Mouse (Mus musculus) neural tube, embryonic 15.5 days (tissue): Measurements from ENCODE around the gene Foxp4. TPM values are rescaled to one million over a fixed set of nuclear protein-coding genes. Genes with fewer than 3 reads are reported as not detected.

Experiments used
- ATAC-seq: fragments of 200-750 bp; cut with Nextera tagmentation; 2 replicates; pipeline ENCODE4 v1.8.0; 2017; ENCODE audit warnings: mild to moderate bottlenecking, moderate TSS enrichment, moderate library complexity; ENCODE audit not compliant: low FRiP score
- H3K27ac ChIP-seq: fragments of 300-500 bp; sonication (generic); replicated peaks from 2 replicates; pipeline ENCODE4 v1.5.1; 2015; ENCODE audit warnings: mild to moderate bottlenecking, inconsistent platforms
- H3K27me3 ChIP-seq: fragments of 300-500 bp; sonication (generic); replicated peaks from 2 replicates; pipeline ENCODE4 v1.6.1; 2015; ENCODE audit warnings: inconsistent platforms
- H3K36me3 ChIP-seq: fragments of 300-500 bp; sonication (generic); 2 replicates; pipeline ENCODE4 v1.6.1; 2015; ENCODE audit warnings: inconsistent platforms
- H3K4me1 ChIP-seq: fragments of 300-500 bp; sonication (generic); 2 replicates; pipeline ENCODE4 v1.6.1; 2015; ENCODE audit warnings: inconsistent platforms
- H3K4me2 ChIP-seq: fragments of 300-500 bp; sonication (generic); 2 replicates; pipeline ENCODE4 v1.6.1; 2015; ENCODE audit warnings: inconsistent platforms, mild to moderate bottlenecking, moderate library complexity
- H3K4me3 ChIP-seq: fragments of 300-500 bp; sonication (generic); replicated peaks from 2 replicates; pipeline ENCODE4 v1.5.1; 2015; ENCODE audit warnings: mild to moderate bottlenecking, inconsistent platforms
- H3K9ac ChIP-seq: fragments of 300-500 bp; sonication (generic); replicated peaks from 2 replicates; pipeline ENCODE4 v1.6.1; 2015; ENCODE audit warnings: mild to moderate bottlenecking, inconsistent platforms
- H3K9me3 ChIP-seq: fragments of 300-500 bp; sonication (generic); replicated peaks from 2 replicates; pipeline ENCODE4 v1.6.1; 2016; ENCODE audit warnings: inconsistent platforms
- WGBS: fragments of 180-500 bp; shearing (Covaris S2); methylation state at CpG from one replicate; pipeline ENCODE4 v1.1.7; 2015; ENCODE audit warnings: mixed read lengths; 5-methylcytosine and 5-hydroxymethylcytosine counted together
- polyA plus RNA-seq: library from polyadenylated mRNA; unstranded; fragments of >200 nt; fragmentation: Nextera tagmentation; extraction: Ambion mirVana; gene quantifications from 2 replicates; pipeline ENCODE4 v1.2.1, GENCODE M21; 2015

Gene Foxp4
- polyA plus RNA-seq, 1 experiment from 2014 or later: 31.9 TPM

GRCm38 (mm10) chr17:47847985-47848384 is 76.5 kb downstream of the Foxp4 start:
- Histone ChIP-seq H3K27me3 (peaks cover 15% of the 10 kb centered on the region), H3K4me1 (0 out of 2 replicates have a peak, but pooled peaks cover 7% of the 10 kb centered on the region), H3K9me3 (no peaks in the 10 kb centered on the region), H3K9ac (no peak overlapping the region), H3K27ac (no peak overlapping the region), H3K4me2 (no peak overlapping the region), H3K4me3 (no peak overlapping the region), H3K36me3 (no peaks in the 10 kb centered on the region)
- WGBS: 81% methylated on average over 6 of the region's 6 CpGs
- no peak for ATAC-seq

- Histone ChIP-seq H3K4me3 (no peak overlapping the region), H3K9ac (no peak overlapping the region), H3K27me3 (no peaks in the 10 kb centered on the region), H3K36me3 (no peaks in the 10 kb centered on the region), H3K4me1 (no peaks in the 10 kb centered on the region), H3K9me3 (no peaks in the 10 kb centered on the region), H3K27ac (no peak overlapping the region), H3K4me2 (no peak overlapping the region)
- 86% methylated on average over 11 of the region's 11 CpGs for WGBS
- no peak for ATAC-seq
These were observed 78.8 kb downstream of the Foxp4 start for GRCm38 (mm10) chr17:47845609-47846008.

GRCm38 (mm10) chr17:47843465-47843864 is 81.0 kb downstream of the Foxp4 start:
- H3K9me3 ChIP-seq: no peaks in the 10 kb centered on the region
- H3K36me3 ChIP-seq: no peaks in the 10 kb centered on the region
- H3K27ac ChIP-seq: no peak overlapping the region
- no peak overlapping the region for H3K9ac ChIP-seq
- ATAC-seq: no peak
- no peaks in the 10 kb centered on the region for H3K4me1 ChIP-seq
- H3K4me2 ChIP-seq: no peak overlapping the region
- 94% methylated on average over 3 of the region's 3 CpGs for WGBS
- no peaks in the 10 kb centered on the region for H3K27me3 ChIP-seq
- H3K4me3 ChIP-seq: no peak overlapping the region

GRCm38 (mm10) chr17:47841931-47842623 is 82.4 kb downstream of the Foxp4 start:
- Histone ChIP-seq H3K4me2 (no peak overlapping the region), H3K9me3 (no peaks in the 10 kb centered on the region), H3K4me3 (no peak overlapping the region), H3K36me3 (no peaks in the 10 kb centered on the region), H3K27ac (no peak overlapping the region), H3K4me1 (no peaks in the 10 kb centered on the region), H3K9ac (no peak overlapping the region), H3K27me3 (no peaks in the 10 kb centered on the region)
- WGBS: 72% methylated on average over 19 of the region's 19 CpGs
- ATAC-seq: no peak

- Histone ChIP-seq H3K27ac (no peak overlapping the region), H3K36me3 (no peaks in the 10 kb centered on the region), H3K4me3 (no peak overlapping the region), H3K4me1 (no peaks in the 10 kb centered on the region), H3K27me3 (no peaks in the 10 kb centered on the region), H3K9ac (no peak overlapping the region), H3K9me3 (no peaks in the 10 kb centered on the region), H3K4me2 (no peak overlapping the region)
- 89% methylated on average over 8 of the region's 8 CpGs for WGBS
- no peak for ATAC-seq
These were observed 82.9 kb downstream of the Foxp4 start for GRCm38 (mm10) chr17:47841521-47841920.

- Histone ChIP-seq H3K4me1 (peaks cover 17% of the 10 kb centered on the region), H3K9ac (no peak overlapping the region), H3K4me2 (no peak overlapping the region), H3K27ac (no peak overlapping the region), H3K4me3 (no peak overlapping the region), H3K27me3 (peaks cover 33% of the 10 kb centered on the region), H3K9me3 (no peaks in the 10 kb centered on the region), H3K36me3 (no peaks in the 10 kb centered on the region)
- ATAC-seq: no peak
- 52% methylated on average over 6 of the region's 6 CpGs for WGBS
These were observed 86.6 kb downstream of the Foxp4 start for GRCm38 (mm10) chr17:47837808-47838207.

- ATAC-seq: no peak
- peaks cover 54% of the 10 kb centered on the region for H3K27me3 ChIP-seq
- H3K36me3 ChIP-seq: no peaks in the 10 kb centered on the region
- H3K4me1 ChIP-seq: peaks cover 37% of the 10 kb centered on the region
- 7% methylated on average over 18 of the region's 18 CpGs for WGBS
- no peak within 1 kb of the TSS for H3K9ac ChIP-seq
- peak within 1 kb of the TSS; percentile 96 for H3K4me2 ChIP-seq
- H3K27ac ChIP-seq: no peak within 1 kb of the TSS
- H3K4me3 ChIP-seq: peak within 1 kb of the TSS; percentile 53
- no peaks in the 10 kb centered on the region for H3K9me3 ChIP-seq
These were observed 90.0 kb downstream of the Foxp4 start, which contains the start of gene Mdfi for GRCm38 (mm10) chr17:47834482-47834767. Mdfi (minus strand) TSS chr17:47834691.

- Histone ChIP-seq H3K9ac (0 out of 2 replicates have a peak overlapping the region, but pooled peaks have one; percentile 53), H3K36me3 (no peaks in the 10 kb centered on the region), H3K9me3 (no peaks in the 10 kb centered on the region), H3K4me1 (peaks cover 37% of the 10 kb centered on the region), H3K27me3 (peaks cover 54% of the 10 kb centered on the region), H3K4me2 (peak overlapping the region; percentile 96), H3K4me3 (peak overlapping the region; percentile 53), H3K27ac (no peak overlapping the region)
- WGBS: 1% methylated on average over 45 of the region's 45 CpGs
- no peak for ATAC-seq
These were observed 90.6 kb downstream of the Foxp4 start for GRCm38 (mm10) chr17:47833628-47834481.

GRCm38 (mm10) chr17:47833029-47833627 is 91.3 kb downstream of the Foxp4 start:
- Histone ChIP-seq H3K27ac (peak overlapping the region; percentile 19; the same call in 1 of the 2 replicates), H3K4me1 (peaks cover 37% of the 10 kb centered on the region), H3K36me3 (no peaks in the 10 kb centered on the region), H3K9me3 (no peaks in the 10 kb centered on the region), H3K27me3 (peaks cover 54% of the 10 kb centered on the region), H3K4me3 (peak overlapping the region; percentile 53), H3K4me2 (peak overlapping the region; percentile 96), H3K9ac (peak overlapping the region; percentile 53)
- peak; percentile 79 for ATAC-seq
- under 1% methylated on average over 44 of the region's 45 CpGs for WGBS

- 2% methylated on average over 17 of the region's 17 CpGs for WGBS
- H3K4me1 ChIP-seq: peaks cover 37% of the 10 kb centered on the region
- no peaks in the 10 kb centered on the region for H3K9me3 ChIP-seq
- H3K4me3 ChIP-seq: peak overlapping the region; percentile 53
- peaks cover 54% of the 10 kb centered on the region for H3K27me3 ChIP-seq
- H3K27ac ChIP-seq: peak overlapping the region; percentile 19; the same call in 1 of the 2 replicates
- H3K9ac ChIP-seq: peak overlapping the region; percentile 53
- H3K4me2 ChIP-seq: peak overlapping the region; percentile 96
- peak; percentile 37 for ATAC-seq
- no peaks in the 10 kb centered on the region for H3K36me3 ChIP-seq
These were observed 91.9 kb downstream of the Foxp4 start for GRCm38 (mm10) chr17:47832501-47833028.

- no peaks in the 10 kb centered on the region for H3K36me3 ChIP-seq
- peak overlapping the region; percentile 96 for H3K4me2 ChIP-seq
- ATAC-seq: no peak
- H3K4me1 ChIP-seq: peaks cover 37% of the 10 kb centered on the region
- peaks cover 54% of the 10 kb centered on the region for H3K27me3 ChIP-seq
- peak overlapping the region; percentile 53; the same call in 1 of the 2 replicates for H3K4me3 ChIP-seq
- no peaks in the 10 kb centered on the region for H3K9me3 ChIP-seq
- 47% methylated on average over 5 of the region's 5 CpGs for WGBS
- no peak overlapping the region for H3K9ac ChIP-seq
- H3K27ac ChIP-seq: no peak overlapping the region
These were observed 92.7 kb downstream of the Foxp4 start for GRCm38 (mm10) chr17:47831772-47832171.
